Mouse (Mus musculus) lung, postnatal 14 days (tissue): Measurements from ENCODE around the gene Mtr.

ENCODE experiments used
- DNase-seq: peaks from one replicate; pipeline ENCODE4 v3.0.0; 2021

The Mtr gene

DNA sequence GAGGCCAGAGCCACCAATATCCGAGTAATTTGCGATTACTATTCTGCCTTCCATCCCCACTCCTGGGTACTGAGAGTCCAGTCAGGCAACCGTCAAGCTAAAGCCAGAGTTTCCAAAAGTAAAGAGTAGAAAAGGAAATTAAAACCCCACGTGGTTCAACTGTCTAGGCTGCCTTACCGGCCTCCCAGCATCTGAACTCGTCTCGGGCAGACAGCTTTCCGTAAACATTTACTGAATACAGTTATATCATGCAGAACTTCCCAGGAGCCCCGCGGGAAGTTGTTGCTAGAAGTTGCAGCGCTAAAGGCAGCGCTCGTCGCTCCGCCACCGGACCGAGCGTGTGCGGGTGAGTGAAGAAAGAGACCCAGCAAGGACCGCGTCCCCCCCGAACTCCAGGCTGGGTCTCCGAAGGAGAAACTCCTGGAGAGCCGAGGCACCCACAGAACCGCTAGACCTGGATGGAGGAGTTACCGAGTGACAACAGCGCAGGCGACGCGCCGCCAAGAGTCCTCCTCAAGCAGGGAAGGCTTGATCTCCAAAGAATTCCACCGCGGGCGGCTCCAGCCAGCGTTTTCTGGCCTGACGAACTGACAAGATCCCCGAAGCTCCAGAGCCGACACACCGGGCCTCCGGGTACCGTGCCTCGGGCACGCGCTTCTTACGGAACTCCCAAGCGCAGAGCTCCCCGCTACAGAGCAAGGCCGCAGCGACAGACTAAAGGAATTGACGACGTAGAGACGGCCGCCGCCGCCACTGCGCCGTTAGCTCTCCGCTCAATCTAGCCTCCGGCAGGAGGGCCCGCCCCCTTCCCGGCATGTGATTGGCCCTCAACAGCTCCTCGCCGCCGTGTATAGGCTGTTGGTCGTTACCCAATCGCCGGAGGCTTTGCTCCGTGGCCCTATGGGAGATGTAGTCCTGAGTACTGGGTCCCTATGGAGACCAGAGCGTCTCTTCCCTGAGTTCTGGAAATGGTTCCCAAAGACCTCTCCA lies at the start of gene Mtr:
Gene Mtr (minus strand): TSS at position 723 of the 990 bp plus-strand sequence.
- DNase-seq = peak; percentile 95

DNA sequence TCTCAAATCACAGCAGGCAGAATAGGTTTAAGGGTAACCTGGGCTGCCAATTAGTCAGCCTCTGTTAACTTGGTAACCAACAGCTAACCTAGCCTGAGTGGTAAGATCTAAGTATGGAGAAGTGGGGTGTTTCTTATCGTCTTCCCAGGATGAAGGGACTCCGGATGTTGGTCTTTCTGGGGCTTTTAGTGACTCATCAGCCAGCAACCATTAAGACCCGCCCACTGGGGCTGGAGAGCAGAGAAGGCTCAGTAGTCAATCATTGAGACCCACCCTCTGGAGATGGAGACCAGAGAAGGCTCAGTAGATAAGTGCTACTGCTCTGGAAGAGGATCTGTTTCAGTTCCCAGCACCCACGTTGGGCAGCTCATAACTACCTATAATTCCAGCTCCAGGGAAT lies 49.4 kb upstream of the Mtr start:
- DNase-seq = no peak

DNA sequence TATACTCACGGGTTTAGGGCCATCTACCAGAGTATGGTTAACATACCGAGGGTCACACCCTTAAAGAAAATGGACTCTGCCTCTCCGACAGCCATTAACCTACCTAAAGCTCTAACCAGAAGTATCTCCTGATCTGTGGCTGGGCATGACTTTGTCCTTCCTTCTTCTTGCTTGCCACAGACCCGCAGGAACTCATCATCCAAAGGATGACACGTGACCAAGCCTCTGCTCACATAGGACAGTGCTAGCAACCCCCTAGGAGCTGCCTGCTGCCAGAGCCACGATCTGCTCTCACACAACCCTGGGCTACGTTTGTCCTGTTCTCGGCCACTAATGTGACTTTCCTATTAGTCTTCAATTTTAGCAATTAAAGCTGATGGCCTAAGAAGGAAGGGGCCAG lies 47.6 kb upstream of the Mtr start:
- DNase-seq = no peak

DNA sequence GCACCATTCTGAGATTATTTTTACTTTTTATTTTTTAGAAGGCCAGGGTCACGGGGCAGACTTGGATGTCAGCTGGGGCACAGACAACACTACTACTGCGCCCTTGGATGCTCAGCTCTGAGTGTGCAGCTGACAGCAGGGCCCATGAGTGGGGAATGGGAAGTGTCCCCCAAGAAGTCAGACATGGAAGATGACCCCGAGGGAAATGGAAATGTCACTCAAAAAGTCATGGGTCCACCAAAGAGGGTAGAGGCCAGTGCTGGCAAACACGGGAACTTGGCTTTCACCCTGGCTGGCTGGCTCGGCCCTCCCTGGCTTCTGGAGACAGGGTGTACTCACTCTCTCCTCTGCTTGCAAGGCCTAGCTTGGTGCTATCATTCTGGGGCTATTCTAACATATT lies 47.1 kb upstream of the Mtr start:
- no peak for DNase-seq

DNA sequence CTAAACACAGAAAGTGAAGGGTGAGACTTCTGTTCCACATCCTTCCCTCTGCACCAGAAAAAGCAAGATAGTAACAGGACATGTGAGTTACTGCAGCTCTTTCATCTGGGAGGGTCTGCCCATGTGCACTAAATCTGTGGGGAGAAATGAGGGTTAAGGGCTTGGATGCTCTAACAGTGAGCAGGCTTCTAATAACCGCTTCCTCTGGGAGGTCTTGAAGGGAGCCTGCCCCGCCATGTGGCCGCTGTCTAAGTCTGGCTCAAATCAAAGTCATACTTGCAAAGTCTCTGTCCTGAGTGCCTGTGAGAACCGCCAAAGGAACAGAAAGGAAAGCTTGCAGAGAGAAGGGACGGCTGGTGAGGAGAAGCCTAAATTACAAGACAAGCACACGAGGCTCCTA lies 39.9 kb upstream of the Mtr start:
- no peak for DNase-seq

DNA sequence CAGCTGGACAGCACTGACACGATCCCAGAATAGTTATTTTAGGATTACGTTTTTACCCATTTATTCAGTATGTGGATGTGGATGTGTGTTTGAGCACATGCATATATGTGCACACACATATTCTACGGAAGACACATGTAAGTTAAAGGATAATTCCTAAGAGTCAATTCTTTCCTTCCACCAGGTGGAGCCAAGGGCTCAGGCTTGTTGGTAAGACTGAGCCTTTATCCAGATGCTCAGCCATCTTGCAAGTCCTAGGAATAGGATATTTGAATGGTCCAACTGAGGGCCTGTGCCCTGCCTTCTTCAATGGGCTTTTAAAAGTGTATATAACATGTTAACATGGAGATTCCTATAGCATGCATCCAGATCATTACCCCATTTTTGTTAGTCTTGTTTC lies 38.8 kb upstream of the Mtr start:
- peak; percentile 15 for DNase-seq

DNA sequence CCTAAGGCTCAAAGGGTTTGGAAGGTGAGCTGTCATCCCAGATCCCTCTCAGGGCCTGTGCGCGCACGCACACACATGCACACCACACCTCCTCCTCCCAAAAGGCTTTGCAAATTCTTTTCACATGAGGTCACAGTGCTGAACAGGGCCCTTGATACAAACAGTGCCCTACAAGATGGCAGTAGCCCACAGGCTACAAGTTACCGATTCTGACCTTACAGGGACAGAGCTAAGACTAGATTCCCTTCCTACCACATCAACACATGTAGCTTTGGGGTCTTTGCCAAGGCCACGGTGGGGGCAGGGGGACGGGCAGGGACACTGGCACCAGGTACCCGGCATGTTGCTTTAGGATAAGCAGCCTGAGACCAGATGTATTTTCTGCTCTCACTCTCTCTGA lies 35.9 kb upstream of the Mtr start:
- no peak for DNase-seq

DNA sequence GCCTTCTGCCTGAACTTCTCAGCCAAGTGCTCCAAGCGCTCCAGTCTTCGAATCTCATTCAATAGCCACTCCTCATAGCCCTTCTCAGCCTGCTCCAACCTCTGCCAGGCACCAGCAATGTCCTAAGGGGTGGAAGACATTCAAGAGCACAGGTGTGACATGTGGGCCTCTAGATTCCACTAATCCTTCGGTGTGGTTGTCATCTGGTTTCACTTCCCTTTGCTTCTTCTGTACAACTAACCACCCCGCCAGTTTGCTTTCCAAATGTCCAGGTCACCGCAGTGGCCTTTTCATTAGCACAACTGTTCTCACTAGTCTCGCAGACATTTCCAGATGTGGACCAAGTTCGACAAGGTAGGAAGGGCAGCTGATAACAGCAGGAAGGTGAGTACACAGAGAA lies 32.8 kb upstream of the Mtr start:
- no peak for DNase-seq

DNA sequence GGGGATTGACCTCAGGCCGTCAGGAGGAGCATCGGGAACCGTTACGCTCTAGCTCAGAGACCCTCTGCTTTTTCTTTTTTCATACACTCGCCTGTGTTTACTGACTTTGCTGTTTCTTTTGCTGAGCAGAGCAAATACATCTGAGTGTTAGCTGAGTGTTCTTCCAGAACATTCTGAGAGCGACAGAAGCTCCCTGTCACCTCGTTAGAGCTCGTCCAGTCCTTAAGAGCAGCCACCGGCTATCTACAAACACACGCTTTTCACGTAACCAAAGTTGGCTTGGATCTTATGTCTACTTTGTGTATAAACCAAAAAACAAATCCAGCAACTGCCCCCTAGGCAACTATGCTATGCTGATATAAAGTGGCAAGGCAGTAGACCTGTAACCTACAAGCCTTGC lies 26.6 kb upstream of the Mtr start:
- DNase-seq = no peak

DNA sequence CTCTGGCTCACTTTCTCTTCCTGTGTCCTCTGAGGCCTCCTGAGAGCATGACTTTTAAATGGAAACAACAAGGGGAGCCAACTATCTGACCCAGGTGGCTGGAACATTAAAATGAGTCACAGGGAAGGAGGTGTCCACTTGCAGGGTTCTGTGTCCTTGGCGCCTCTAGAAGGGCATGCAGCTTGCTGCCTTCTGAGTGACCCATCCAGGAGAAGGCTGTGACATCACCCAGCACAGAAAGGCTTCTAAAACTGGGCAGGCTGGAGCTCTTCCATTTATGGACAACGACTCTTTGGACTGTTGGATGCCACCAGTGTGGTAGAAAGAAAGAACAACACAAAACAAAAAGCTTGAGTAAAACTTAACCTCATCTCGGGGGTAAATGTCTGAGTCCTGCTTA lies 25.9 kb upstream of the Mtr start:
- DNase-seq = no peak

DNA sequence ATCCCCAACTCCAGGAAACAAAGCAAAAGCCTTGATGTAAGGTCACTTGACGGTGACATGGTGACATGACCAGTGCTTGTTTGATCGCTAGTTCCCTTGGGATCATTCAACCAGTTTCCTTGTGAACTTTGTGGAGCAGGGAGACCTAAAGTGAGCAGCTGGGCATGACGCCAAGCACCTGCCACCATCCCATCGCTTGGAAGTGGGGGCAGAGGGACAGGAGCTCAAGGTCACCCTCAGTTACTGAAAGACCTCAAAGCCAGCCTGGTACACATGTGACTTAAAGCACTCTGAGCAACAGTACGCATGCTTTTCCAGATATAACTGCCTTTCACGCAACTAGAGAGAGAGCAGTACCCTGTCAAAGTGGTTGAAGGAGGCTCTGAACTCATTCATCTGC lies 16.8 kb upstream of the Mtr start:
- no peak for DNase-seq

DNA sequence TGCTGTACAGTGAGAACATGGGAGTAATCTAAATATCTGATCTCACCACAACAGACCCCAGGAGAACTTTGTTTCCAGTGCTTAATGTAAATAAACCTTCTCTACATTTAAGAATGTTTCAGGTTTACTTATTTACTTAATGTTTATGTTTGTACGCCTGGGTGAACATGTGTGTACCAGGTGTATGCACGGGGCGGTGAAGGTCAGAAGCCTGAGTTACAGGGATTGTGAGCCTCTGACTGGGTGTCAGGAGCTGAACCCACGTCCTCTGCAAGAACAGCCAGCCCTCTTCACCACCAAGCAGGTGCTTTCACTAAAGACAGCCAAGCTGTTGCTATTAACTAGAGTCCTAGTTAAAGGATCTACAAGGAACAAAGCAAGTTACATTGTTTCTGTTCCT lies 16.3 kb upstream of the Mtr start:
- no peak for DNase-seq

DNA sequence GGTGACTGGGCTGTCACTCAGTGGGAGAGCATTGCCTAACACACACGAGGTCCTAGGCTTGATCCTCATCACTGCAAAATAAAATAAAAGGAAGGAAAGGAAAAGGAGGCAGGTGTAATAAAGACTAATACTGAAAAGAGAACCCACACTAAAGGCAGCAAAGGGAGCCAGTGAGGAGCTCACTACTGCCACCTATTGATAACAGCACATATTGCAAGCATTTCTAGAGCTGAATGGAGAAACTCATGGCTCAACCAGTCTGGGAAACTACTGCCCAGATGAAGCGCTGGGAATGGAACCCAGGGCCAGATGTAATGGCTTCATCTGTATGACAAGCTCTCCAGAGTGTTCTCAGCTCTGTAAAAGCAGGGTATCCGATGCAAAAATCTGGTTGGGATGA lies 15.0 kb upstream of the Mtr start:
- DNase-seq = peak; percentile 46

DNA sequence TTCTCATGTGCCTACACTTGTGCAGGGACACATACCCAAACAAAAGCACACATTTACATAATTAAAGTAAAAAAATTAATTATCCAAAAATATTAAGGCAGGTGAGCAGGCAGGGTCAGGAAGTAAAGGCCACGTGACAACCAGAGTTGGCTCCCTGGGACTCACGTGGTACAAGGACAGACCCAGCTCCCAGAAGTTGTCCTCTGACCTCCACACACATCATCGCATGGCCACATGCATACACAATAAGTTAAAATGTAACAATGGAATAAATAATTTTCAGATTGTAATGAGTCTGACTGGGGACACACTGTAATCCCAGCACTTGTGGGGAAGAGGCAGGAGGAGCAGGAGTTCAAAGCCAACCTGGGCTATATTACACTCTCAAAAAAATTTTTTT lies 10.1 kb upstream of the Mtr start:
- no peak for DNase-seq

DNA sequence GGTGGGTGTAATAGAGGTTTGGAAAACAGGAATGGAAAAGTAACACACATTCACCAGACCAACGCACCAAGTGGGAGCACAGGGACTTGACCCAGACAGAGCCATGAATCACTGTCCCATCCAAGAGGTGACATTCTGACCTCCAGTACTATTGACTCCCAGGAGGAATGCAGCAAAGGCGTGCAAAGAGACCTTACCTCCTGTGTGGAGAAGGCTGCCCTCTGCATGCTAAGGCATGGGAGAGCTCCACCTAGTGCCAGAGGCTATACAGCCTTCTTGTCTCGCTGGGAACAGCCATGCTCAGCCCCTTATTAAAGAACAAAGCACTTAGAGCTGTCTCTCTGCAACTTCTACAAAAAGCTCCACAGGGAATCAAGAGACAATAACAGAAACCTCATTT lies 9.2 kb upstream of the Mtr start:
- peak; percentile 11 for DNase-seq

DNA sequence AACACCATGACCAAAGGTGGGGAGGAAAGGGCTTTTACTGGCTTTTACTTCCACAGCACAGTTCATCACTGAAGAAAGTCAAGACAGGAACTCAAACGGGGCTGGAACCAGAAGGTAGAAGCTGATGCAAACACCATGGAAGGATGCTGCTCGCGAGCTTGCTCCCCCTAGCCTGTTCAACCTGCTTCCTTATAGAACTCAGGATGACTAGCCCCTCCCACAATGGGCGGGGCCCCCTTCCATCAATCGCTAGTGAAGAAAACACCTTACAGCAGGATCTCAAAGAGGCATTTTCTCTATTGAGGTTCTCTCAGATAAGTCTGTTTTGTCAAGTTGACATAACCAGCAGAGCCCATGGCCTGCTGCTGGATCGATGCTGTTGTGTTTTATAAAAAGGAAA lies 6.1 kb upstream of the Mtr start:
- no peak for DNase-seq

DNA sequence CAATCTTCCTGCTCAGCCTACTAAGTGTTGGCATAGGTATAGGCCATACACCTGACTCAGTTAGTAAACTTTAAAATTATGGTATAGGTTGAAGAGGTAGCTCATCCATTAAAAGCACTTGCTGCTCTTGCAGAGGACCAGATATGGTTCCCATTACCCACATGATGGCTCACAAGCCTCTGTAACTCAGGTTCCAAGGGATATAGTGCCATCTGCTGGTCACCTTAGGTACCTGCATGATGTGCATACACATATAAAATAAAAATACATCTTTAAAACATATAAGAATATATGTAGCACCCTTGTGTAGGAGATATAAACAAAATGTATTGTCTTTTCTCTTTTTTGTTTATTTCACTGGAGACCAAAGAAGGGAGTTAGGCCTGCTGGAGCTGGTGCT lies 3.6 kb upstream of the Mtr start:
- DNase-seq = no peak

DNA sequence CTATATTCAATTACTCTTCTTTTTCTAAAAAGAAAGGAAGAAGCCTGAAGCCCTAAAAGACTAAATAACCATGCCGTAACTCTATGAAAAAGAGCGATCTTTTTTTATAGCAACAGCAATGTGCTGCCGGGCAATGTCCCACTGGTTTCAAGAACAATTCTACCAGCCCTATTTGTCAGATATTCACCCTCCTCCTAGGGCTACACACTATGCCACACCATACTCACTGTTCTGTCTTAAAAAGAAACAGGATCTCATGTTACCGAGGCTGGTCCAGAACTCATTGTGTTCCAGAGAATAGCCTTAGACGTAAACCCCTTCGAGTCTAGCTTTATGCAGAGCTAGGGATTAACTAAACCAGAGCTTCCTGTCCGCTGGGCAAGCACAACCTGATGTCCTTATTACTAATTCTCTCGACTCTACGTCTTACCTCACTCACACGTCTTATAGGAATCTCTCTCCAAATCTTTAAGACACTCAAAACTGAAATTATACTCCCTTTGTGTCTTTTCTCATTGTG lies 982 bp downstream of the Mtr start:
- DNase-seq = no peak

DNA sequence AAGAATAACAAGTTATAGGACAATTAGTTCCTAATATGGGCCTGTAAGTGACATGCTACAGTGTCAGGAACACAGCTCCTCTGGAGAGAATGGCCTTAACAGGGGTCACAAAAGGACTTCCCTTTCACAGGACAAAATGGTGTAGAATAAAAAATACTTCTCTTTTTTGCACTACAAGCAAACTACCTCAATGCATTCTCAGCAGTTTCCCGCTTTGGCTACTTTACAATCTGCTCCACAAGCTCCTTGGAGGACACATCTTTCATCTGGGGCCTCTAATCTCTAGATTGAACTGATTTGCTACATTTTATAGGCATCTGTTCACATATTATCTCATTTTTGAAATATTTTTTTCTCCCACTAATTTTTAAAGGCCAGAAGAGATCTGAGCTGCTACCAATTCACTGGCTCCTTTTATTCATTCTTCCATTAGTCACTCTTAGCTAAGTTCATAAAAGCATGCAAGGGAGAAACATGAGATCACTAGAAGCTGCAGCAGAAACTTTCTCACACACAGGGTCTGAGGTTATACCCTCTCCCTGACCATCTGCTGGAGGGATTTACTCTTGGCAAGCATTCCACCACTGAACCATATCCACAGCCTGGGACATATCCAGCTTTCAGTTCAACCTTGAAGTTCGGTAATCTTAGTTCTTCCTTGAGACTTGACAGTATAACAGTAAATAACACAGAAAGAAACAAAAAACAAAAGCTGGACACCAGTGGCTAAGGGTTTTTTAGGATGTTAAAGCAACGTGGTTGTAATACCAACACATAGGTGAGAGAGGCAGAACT lies 1.8 kb downstream of the Mtr start:
- DNase-seq = no peak

DNA sequence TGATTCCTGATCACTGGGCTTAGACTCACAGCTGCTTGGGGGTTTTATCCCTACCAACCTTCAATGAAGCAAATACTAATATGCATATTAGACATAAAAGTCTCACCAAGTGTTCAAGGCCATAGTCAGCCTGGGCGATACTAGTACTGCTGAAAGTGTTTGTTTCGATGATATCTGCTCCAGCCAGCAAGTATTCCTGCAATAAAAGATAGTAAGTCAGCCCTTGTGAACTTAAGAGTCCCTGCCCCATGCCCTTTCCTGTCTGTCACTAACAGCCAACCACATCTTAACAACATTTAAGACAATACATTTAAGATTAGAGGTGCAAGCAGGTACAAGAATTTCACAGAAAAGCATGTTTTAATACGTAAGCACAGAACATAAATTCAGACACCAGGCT lies 7.4 kb downstream of the Mtr start:
- no peak for DNase-seq

DNA sequence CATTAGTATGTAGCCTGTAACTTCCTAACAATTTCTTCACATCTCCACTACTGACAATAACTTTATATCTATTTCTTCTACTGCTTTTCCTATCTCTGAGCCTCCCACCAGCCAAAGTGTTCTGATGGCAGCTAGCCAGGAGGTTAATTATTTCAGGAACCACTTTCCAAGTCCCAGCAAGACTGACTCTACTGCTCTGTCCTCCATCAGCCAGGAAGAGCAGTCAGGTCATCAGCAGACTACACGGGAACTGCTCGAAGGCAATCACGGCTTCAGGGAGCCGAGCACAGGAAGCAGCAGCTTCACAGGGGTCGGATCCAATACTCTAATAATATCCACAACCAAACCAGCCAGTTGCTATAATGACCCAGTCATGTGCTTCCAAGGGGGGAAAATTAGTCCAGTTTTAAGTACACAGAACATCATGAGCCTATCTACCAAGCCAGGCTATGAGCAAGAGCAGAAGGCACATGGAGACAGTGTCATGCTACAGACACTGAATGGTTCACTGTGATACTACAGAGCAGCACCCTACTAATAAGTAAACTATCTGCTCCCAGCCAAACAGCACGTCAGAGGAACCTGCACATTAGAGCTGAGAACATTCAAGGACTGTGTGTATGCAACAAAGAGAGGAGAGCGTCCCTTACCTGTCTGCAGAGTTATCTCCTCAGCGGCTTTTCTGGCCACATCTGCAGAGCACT lies 8.6 kb downstream of the Mtr start:
- DNase-seq = no peak

DNA sequence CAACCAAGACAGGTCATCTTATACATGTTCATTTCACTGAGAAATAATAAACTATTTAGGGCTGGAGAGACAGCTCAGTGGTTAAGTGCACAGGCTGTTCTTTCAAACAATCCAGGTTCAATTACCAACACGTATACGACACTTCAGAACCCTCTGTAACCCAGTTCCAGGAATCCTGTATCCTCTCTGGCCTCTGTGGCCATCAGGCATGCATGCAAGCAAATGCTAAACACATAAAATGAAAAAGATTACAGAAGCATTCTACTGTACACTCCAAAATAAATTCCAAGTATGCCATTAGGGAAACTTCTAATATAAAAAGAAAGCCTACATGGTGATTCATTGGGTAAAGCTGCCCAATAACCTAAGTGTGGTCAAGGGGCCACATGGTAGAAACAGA lies 12.0 kb downstream of the Mtr start:
- no peak for DNase-seq

DNA sequence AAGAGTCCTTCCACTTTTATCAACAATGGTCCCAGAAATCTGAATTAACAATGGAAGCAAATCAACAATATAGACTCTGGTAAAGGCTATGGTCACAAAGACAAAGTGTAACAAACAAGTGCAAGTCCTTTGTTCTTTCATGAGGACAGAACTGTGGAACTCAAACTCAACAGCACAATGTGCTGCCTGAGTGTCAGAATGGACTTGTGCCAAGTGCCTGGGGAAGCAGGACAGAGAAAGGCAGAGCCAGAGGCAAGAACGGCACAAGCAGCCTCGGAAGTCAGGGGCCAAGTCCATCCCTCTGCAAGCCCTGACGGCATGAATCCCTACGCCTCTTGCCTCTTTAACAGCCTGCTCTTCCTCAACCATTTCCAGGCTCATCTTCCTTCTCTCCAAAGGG lies 13.9 kb downstream of the Mtr start:
- DNase-seq = no peak
